Mouse (Mus musculus): ENCODE measurements around the gene Sltm.
"Not testable (repeated sequence)": the region's sequence is repeated elsewhere in the genome, so short reads cannot be mapped to it uniquely, and the experiment has no call there.

Gene Sltm

DNA sequence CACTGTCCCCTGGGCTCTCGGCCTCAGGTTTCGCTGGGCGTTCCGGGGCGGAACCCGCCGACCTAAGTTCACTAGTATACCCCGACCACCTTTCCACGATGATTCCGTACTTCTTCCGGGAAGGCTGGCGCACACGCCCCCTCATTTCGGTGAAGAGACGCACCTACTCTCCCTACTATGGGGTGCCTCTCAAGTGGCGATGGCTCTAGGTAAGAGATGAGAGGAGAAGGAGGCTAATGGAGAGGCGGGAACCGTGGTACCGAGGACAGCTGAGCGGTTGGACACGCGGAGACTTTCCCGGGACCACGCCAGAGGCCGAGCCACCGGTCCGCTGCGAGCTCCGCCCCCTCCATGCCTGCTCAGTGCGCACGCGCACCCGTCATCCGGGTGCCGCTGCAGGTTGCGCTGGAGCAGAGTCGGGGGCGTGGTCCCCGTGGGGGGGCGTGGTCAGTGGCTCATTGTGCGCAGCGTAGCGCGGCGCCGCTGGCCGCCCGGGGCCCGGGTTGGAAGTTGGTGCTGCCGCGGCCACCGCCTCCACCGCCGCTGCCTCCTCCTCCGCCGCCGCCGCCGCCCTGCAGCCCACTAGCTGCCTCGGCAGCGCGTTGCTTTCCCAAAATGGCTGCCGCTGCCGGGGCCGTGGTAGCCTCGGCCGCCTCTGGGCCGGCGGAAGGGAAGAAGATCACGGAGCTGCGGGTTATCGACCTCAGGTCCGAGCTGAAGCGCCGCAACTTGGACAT is at the start of gene Sltm:
Gene Sltm, plus strand, starts transcription at position 450 of the 737 bp plus-strand sequence.
- peak; percentile 100 for DNase-seq (ENCODE audit: low spot score)

GRCm38 (mm10) chr9:70493038-70493437 is 49.5 kb upstream of the Sltm start:
- DNase-seq (ENCODE audit: low spot score), result no peak

GRCm38 (mm10) chr9:70496990-70497389 is 45.6 kb upstream of the Sltm start:
- DNase-seq (ENCODE audit: low spot score), result no peak

GRCm38 (mm10) chr9:70502284-70503014 is 40.1 kb upstream of the Sltm start:
- no peak for DNase-seq (ENCODE audit: low spot score)

- peak; percentile 66 for DNase-seq (ENCODE audit: low spot score)
Observed at GRCm38 (mm10) chr9:70503015-70503603, 39.4 kb upstream of the Sltm start.

- DNase-seq (ENCODE audit: low spot score), result peak; percentile 97
Observed at GRCm38 (mm10) chr9:70503626-70504041, 38.9 kb upstream of the Sltm start, which contains the start of gene Rnf111. TSS of gene Rnf111 (minus strand) at chr9:70503725.

DNA sequence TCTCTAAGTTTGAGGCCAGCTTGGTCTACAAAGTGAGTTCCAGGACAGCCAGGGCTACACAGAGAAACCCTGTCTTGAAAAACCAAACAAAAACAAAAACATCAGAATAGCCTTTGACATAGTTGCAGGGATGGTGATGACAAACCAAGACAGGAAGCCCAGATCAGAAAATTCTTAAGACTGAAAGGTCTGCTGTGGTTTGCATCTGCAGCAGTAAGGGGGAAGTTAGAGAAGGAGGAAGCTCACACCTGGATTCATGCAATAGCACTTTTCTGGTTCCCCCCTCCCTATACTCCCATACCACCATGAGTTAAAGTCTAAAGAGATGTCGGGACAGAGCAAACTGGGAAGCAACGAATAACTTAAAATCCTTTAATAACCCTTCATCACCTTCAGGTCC is 36.4 kb upstream of the Sltm start:
- no peak for DNase-seq (ENCODE audit: low spot score)

- no peak for DNase-seq (ENCODE audit: low spot score)
Observed at GRCm38 (mm10) chr9:70506787-70507186, 35.8 kb upstream of the Sltm start.

DNA sequence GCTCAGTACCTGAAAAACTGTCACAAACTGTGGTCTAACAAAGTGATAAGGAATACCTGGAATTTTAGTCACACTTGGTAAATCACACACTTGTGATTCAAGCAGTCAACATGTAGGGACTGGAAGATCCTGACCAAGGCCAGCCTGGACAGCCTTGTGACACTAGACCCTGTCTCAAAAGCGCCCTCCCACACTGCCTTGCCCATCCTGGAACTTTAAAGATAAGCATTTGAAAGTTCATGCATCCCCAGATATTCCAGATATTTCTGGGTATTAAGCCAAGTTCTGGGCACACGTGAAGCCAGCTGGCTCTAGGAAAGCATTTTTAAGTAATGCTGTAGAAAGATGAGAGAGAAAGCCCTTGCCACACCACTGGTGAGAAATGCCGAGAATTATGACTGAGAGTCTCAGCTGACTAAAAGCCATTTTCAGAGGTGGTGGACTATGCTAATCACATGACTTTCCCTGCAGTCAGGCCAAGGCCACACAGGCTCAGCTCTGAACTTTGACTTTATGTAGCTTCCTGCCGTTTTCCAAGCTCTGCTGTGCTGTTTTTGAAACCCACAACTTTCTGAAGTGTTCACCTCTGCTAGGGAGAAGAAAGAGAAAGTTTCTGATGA is 32.5 kb upstream of the Sltm start:
- DNase-seq (ENCODE audit: low spot score), result peak; percentile 8

GRCm38 (mm10) chr9:70510998-70511583 is 31.5 kb upstream of the Sltm start:
- DNase-seq (ENCODE audit: low spot score), result peak; percentile 21

DNA sequence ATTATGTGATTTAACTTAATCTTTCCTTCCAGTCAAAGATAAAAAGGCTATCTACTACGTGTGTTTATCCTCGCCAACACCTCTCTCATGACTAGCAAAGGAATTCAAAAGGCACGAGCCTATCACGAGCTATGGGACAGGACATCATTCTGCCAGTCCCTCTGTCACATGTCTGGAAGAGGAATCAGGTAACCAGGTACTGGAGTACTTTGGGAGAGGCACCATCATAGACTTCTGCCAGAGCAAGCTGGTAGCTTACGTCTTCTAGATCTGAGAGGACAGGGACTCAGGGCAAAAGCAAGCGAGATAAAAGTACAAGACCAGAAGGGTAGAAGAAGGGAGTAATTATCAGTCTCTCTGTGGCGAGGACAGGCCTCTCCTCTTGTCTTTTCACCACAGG is 30.9 kb upstream of the Sltm start:
- no peak for DNase-seq (ENCODE audit: low spot score)

- DNase-seq (ENCODE audit: low spot score), result no peak
Observed at GRCm38 (mm10) chr9:70520651-70521050, 21.9 kb upstream of the Sltm start.

GRCm38 (mm10) chr9:70523813-70524212 is 18.7 kb upstream of the Sltm start:
- DNase-seq (ENCODE audit: low spot score), result no peak

- no peak for DNase-seq (ENCODE audit: low spot score)
Observed at GRCm38 (mm10) chr9:70524366-70524765, 18.2 kb upstream of the Sltm start.

DNA sequence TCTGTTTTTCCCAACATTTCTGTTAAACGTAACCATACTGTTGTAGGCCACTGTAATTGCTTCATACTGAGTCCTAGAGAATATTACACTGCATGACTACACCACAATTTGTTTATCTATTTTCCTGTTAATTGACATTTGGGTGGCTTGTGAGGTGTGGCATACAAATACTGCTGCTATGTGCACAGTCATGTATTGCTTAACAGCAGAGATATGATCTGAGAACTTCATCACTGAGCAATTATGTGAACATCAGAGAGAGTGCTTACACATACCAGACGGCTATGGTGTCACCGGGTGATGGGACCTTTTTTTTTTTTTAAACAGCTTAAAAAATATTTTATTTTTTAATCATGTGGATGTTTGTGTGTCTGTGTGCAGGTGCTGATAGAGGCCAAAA is 9.2 kb upstream of the Sltm start:
- no peak for DNase-seq (ENCODE audit: low spot score)

- DNase-seq (ENCODE audit: low spot score), result no peak
Observed at GRCm38 (mm10) chr9:70541584-70541983, 970 bp upstream of the Sltm start.

DNA sequence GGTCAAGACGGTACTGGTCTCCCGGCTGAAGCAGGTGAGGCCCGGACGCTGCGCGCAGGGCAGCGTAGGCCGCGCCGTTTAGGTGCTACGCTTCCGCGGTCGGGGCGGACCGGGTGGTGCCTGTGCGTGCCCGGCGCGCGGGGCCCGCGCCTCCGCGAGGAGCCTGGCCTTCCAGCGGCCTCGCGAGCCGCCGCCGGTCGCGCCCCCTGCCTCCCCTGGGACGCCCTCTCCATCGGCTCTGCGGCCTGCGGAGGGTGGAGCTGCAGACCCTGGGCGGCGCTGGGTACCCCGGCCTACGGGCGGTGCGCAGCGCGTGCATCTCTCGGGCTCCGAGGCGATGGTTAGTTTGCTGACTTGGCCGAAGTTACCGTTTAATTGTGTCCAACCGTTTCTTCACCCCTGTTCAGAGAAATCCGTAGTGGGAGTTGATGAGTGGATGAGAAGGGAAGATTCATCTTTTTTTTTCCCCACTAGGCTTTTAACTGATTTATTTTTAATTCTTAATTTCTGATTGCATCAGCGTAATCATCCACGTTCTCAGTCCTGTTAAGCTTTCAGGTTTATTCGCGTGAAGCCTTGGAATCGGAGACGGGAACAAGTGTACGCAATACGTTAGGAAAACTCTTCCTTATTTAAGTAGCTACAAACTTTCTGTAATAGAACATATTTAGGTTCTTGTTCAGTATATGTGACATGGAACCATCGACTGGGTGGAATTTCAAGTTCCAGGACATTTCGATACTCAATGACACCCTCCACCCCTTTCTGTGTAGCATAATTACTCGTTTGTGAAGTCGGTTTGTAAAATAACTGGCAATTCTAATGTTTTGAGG is 710 bp downstream of the Sltm start:
- DNase-seq (ENCODE audit: low spot score), result peak; percentile 55

DNA sequence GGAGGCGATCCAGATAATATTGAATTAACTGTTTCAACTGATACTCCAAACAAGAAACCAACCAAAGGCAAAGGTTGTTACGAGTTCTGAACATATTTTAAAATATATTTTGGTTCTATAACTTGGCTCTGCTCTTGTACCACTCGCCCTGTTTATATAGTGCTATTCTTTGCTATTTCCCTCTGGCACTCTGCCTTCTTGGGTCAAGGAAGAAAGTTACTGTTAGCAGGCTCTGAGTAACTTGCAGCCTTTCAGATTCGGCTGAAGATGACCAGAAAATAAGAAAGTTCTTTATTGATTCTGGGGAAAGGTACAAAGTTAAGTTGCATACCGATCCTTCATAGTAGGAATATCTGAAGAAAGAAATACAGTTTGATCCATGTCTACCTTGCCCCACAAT is 1.4 kb downstream of the Sltm start:
- DNase-seq (ENCODE audit: low spot score), result no peak

DNA sequence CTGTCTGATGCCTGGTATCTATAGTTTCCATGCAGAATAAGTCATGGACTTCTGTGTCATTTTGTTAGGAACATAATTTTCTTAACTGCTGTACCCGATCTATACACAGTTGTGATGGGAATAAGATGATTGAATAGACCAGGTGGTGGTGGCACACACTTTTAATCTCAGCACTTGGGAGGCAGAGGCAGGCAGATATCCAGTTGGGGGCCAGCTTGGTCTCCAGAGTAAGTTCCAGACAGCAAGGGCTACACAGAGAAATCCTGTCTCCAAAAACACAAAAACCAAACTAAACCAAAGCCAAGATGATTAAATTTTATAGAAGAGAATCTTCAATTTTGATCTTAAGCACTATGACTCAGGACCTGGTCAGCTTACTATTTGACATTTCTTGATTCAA is 2.3 kb downstream of the Sltm start:
- DNase-seq (ENCODE audit: low spot score), result no peak

DNA sequence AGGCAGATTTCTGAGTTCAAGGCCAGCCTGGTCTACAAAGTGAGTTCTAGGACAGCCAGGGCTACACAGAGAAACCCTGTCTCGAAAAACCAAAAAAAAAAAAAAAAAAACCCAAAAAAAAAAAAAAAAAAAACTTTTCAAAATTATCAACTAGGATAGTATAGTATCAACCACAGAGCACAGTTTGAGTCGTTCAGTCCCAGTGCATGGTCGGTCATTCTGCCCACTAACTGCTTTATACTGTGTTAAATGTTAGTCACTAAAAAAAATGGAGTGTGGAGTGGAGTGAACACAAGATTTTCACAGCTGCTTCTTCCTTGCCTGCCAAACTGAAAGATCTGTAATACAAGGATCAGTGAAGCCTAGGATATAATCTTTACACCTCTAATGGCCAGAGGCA is 4.0 kb downstream of the Sltm start:
- not testable (repeated sequence) for DNase-seq (ENCODE audit: low spot score)

GRCm38 (mm10) chr9:70548304-70548703 is 5.8 kb downstream of the Sltm start:
- no peak for DNase-seq (ENCODE audit: low spot score)
